Mouse (Mus musculus) CH12.LX (cell line): ENCODE data around the gene Col4a2. TPM values are rescaled to one million over a fixed set of nuclear protein-coding genes. Genes with fewer than 3 reads are reported as not detected.

Experiments used
- DNase-seq: peaks from one replicate; pipeline ENCODE4 v3.0.0-alpha.2; 2013; ENCODE audit errors: extremely low read depth
- H3K27ac ChIP-seq: 2 replicates; pipeline ENCODE4 v1.5.1; 2012; ENCODE audit warnings: low read depth, mild to moderate bottlenecking, control low read depth, moderate library complexity; ENCODE audit not compliant: insufficient read depth
- H3K27me3 ChIP-seq: replicated peaks from 2 replicates; pipeline ENCODE3; 2012; ENCODE audit warnings: inconsistent platforms
- H3K36me3 ChIP-seq, 2 experiments: replicated peaks in 1 of 2; 2 replicates each; pipeline versions ENCODE3 to v1.6.1; 2012; ENCODE audit warnings: inconsistent platforms in 1 of 2, low read length in 1 of 2, mild to moderate bottlenecking in 1 of 2, mixed read lengths in 1 of 2, moderate library complexity in 1 of 2; ENCODE audit not compliant: control insufficient read depth in 1 of 2, insufficient read depth in 1 of 2
- H3K4me1 ChIP-seq, 2 experiments: 2 replicates each; pipeline ENCODE4 v1.6.1; 2012; ENCODE audit warnings: inconsistent platforms in 1 of 2, moderate library complexity in 1 of 2; ENCODE audit not compliant: insufficient read depth in 2 of 2, control insufficient read depth in 1 of 2
- H3K4me2 ChIP-seq: 2 replicates; pipeline ENCODE4 v1.6.1; 2012; ENCODE audit warnings: low read depth, mild to moderate bottlenecking, control low read depth; ENCODE audit not compliant: poor library complexity, insufficient read depth, severe bottlenecking
- H3K4me3 ChIP-seq, 3 experiments: fragments of 150-350 bp in 1 of 3; sonication (generic) in 1 of 3; replicated peaks in 1 of 3; 2 replicates each; pipeline versions ENCODE3 to v1.5.1; 2011 to 2012; ENCODE audit warnings: low read depth in 2 of 3, low read length in 2 of 3, mild to moderate bottlenecking in 2 of 3, moderate library complexity in 2 of 3, control low read depth in 1 of 3, improper control_type of control experiment in 1 of 3, inconsistent platforms in 1 of 3, mixed read lengths in 1 of 3; ENCODE audit not compliant: poor library complexity in 1 of 3
- H3K79me2 ChIP-seq: replicated peaks from 2 replicates; pipeline ENCODE4 v1.6.1; 2012; ENCODE audit warnings: mild to moderate bottlenecking, moderate library complexity; ENCODE audit not compliant: control insufficient read depth, poor library complexity, insufficient read depth, severe bottlenecking; ENCODE audit errors: extremely low read depth
- H3K9ac ChIP-seq: 2 replicates; pipeline ENCODE4 v1.6.1; 2012; ENCODE audit warnings: low read depth, mild to moderate bottlenecking, control low read depth, moderate library complexity; ENCODE audit not compliant: insufficient read depth
- H3K9me3 ChIP-seq: replicated peaks from 2 replicates; pipeline ENCODE3; 2012; ENCODE audit warnings: low read length, inconsistent platforms, mixed read lengths
- BHLHE40 ChIP-seq: IDR thresholded peaks from 2 replicates; pipeline ENCODE4 v1.6.1; 2011; ENCODE audit warnings: mild to moderate bottlenecking, low read depth, low read length, improper control_type of control experiment
- ELF1 ChIP-seq: IDR thresholded peaks from 2 replicates; pipeline ENCODE4 v1.6.1; 2014; ENCODE audit warnings: low read depth, mild to moderate bottlenecking, inconsistent platforms, low read length, improper control_type of control experiment
- EP300 ChIP-seq: IDR thresholded peaks from 2 replicates; pipeline ENCODE4 v1.6.1; 2011; ENCODE audit warnings: low read length, improper control_type of control experiment
- ETS1 ChIP-seq: conservative IDR thresholded peaks from 2 replicates; pipeline ENCODE4 v1.6.1; 2012; ENCODE audit warnings: low read depth, mild to moderate bottlenecking, inconsistent platforms, low read length, improper control_type of control experiment, moderate library complexity
- HCFC1 ChIP-seq: IDR thresholded peaks from 2 replicates; pipeline ENCODE4 v1.6.1; 2012; ENCODE audit warnings: low read depth, mild to moderate bottlenecking, inconsistent platforms, low read length, improper control_type of control experiment
- IRF4 ChIP-seq: IDR thresholded peaks from 2 replicates; pipeline ENCODE4 v1.6.1; 2014; ENCODE audit warnings: low read depth, mild to moderate bottlenecking, inconsistent platforms, low read length, improper control_type of control experiment
- JUN ChIP-seq: IDR thresholded peaks from 2 replicates; pipeline ENCODE4 v1.6.1; 2011; ENCODE audit warnings: low read depth, mild to moderate bottlenecking, low read length, improper control_type of control experiment, moderate library complexity; ENCODE audit not compliant: insufficient read depth
- MAFK ChIP-seq: IDR thresholded peaks from 2 replicates; pipeline ENCODE4 v1.6.1; 2011; ENCODE audit warnings: low read length, improper control_type of control experiment; ENCODE audit not compliant: insufficient replicate concordance
- MAX ChIP-seq: IDR thresholded peaks from 2 replicates; pipeline ENCODE4 v1.6.1; 2011; ENCODE audit warnings: low read length, improper control_type of control experiment
- MAZ ChIP-seq: IDR thresholded peaks from 2 replicates; pipeline ENCODE4 v1.6.1; 2012; ENCODE audit warnings: low read depth, mild to moderate bottlenecking, inconsistent platforms, low read length, improper control_type of control experiment, moderate library complexity
- MEF2A ChIP-seq: IDR thresholded peaks from 2 replicates; pipeline ENCODE4 v1.6.1; 2014; ENCODE audit warnings: low read depth, mild to moderate bottlenecking, inconsistent platforms, low read length, improper control_type of control experiment, borderline replicate concordance
- MYC ChIP-seq: IDR thresholded peaks from 2 replicates; pipeline ENCODE4 v1.6.1; 2011; ENCODE audit warnings: low read depth, mild to moderate bottlenecking, improper control_type of control experiment, low read length
- PAX5 ChIP-seq: IDR thresholded peaks from 2 replicates; pipeline ENCODE4 v1.6.1; 2012; ENCODE audit warnings: low read length, inconsistent platforms, mixed read lengths
- POLR2A ChIP-seq: IDR thresholded peaks from 2 replicates; pipeline ENCODE4 v1.6.1; 2011; ENCODE audit warnings: low read depth, mild to moderate bottlenecking, improper control_type of control experiment, low read length
- RAD21 ChIP-seq: IDR thresholded peaks from 2 replicates; pipeline ENCODE4 v1.6.1; 2011; ENCODE audit warnings: low read depth, mild to moderate bottlenecking, low read length, improper control_type of control experiment, moderate library complexity
- SIN3A ChIP-seq: IDR thresholded peaks from 2 replicates; pipeline ENCODE4 v1.6.1; 2012; ENCODE audit warnings: low read length, improper control_type of control experiment, inconsistent platforms
- SMC3 ChIP-seq: IDR thresholded peaks from 2 replicates; pipeline ENCODE4 v1.6.1; 2011; ENCODE audit warnings: low read depth, low read length, improper control_type of control experiment
- UBTF ChIP-seq: IDR thresholded peaks from 2 replicates; pipeline ENCODE4 v1.6.1; 2012; ENCODE audit warnings: low read depth, mild to moderate bottlenecking, inconsistent platforms, low read length, improper control_type of control experiment, moderate library complexity
- ZC3H11A ChIP-seq: IDR thresholded peaks from 2 replicates; pipeline ENCODE4 v1.6.1; 2012; ENCODE audit warnings: low read depth, mild to moderate bottlenecking, inconsistent platforms, low read length, improper control_type of control experiment
- ZKSCAN1 ChIP-seq: IDR thresholded peaks from 2 replicates; pipeline ENCODE4 v1.6.1; 2012; ENCODE audit warnings: low read depth, inconsistent platforms, low read length, improper control_type of control experiment, borderline replicate concordance
- ZNF384 ChIP-seq: IDR thresholded peaks from 2 replicates; pipeline ENCODE4 v1.6.1; 2012; ENCODE audit warnings: low read depth, low read length, improper control_type of control experiment, inconsistent platforms
- dilution Hi-C: fragments of 300-500 bp; cut with MboI; formaldehyde crosslinking; loops from 2 replicates; pipeline ENCODE4 v1.14.3; 2020; ENCODE audit warnings: low sequenced_read_pairs; ENCODE audit not compliant: extremely low pct_unique_long_range_greater_than_20kb, extremely low pct_ligation_motif_present
- in situ Hi-C: fragments of 300-500 bp; cut with MboI; formaldehyde crosslinking; loops from 3 replicates; pipeline ENCODE4 v1.14.3; 2019; ENCODE audit warnings: low sequenced_read_pairs, low pct_ligation_motif_present, low pct_unique_long_range_greater_than_20kb, mixed read lengths
- polyA plus RNA-seq: library from polyadenylated mRNA; unstranded; fragments of >175 nt; gene quantifications from 2 replicates; pipeline ENCODE4 v1.2.1, GENCODE M21; 2012; ENCODE audit warnings: low read depth; ENCODE audit not compliant: insufficient read length
- total RNA-seq, 2 experiments: library from RNA; depleted of rRNA; stranded (reverse); fragments of 300-350 nt in 1 of 2; fragments of >200 nt in 1 of 2; gene quantifications; 2 replicates each; pipeline ENCODE4 v1.2.3; 2012 to 2014

The Col4a2 gene
- total and polyA plus RNA-seq, 3 experiments: 0.04 to 0.07 TPM; not detected in 1

DNA sequence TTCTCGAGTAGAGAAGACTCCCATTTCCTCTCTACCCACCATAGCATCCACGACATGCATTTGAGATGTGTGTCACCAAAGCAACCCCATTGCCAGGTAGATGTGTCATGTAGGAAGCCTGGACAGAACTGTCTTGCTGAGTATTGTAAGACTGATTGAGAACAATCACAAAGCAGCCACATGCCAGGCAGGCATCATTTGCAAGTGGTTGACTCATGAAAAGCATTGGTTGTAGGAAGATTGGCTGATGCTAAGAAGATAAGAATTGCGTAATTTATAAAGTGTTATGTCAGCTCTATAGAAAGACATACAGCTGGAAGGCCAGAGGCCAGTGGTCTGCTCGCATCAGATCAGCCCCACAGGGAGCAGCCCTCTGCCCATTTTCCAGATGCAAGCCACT, 22.6 kb downstream of the Col4a2 start:
- no peak overlapping the region for H3K27ac ChIP-seq
- H3K4me1 ChIP-seq: peaks cover 15 to 33% of the 10 kb centered on the region in 2 experiments
- no peaks in the 10 kb centered on the region for H3K36me3 ChIP-seq
- in situ Hi-C loops: no loop called here
- no peak overlapping the region for H3K4me2 ChIP-seq
- H3K27me3 ChIP-seq: peaks cover 10% of the 10 kb centered on the region
- no peak for TF ChIP-seq ELF1
- TF ChIP-seq MAZ: no peak
- no peak for TF ChIP-seq MEF2A
- TF ChIP-seq MAFK: no peak
- TF ChIP-seq SIN3A: no peak
- TF ChIP-seq IRF4: no peak
- TF ChIP-seq RAD21: no peak
- no peak for TF ChIP-seq POLR2A
- TF ChIP-seq ZKSCAN1: no peak
- no peak for TF ChIP-seq ZNF384
- no peak for TF ChIP-seq JUN
- no peak for TF ChIP-seq UBTF
- no peak for TF ChIP-seq SMC3
- no peak for TF ChIP-seq HCFC1
- no peak for TF ChIP-seq ETS1
- TF ChIP-seq EP300: no peak
- no peak for TF ChIP-seq MYC
- no peak for TF ChIP-seq BHLHE40
- no peak for TF ChIP-seq ZC3H11A
- no peak for TF ChIP-seq MAX
- TF ChIP-seq, all 38 proteins: peak for 0
- Histone ChIP-seq H3K9ac (no peak overlapping the region), H3K9me3 (peaks cover 3% of the 10 kb centered on the region), H3K79me2 (no peaks in the 10 kb centered on the region), H3K4me3 (no peak overlapping the region)
- dilution Hi-C loops: no loop called here
- no peak for DNase-seq

DNA sequence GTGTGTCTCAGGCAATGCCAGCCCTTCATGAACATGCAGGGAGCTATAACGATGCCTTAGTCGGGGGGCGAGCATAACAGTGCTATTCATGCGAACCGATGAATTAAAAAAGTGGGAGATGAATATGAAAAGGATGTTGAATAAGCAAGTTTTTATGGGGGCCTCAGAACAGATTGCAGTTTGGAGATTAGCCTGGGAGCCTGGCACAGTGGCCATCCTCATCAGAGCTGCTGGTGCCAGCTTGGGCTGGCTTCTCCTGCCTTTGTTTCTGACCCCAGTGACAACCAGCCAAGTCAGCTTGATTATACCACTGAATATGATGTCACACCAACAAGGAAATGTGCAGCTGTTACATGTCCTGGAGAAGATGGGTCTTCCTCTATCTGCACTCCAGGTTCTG, 23.7 kb downstream of the Col4a2 start:
- no peaks in the 10 kb centered on the region for H3K79me2 ChIP-seq
- peaks cover 22 to 36% of the 10 kb centered on the region in 2 experiments for H3K4me1 ChIP-seq
- TF ChIP-seq BHLHE40 (no peak), ELF1 (no peak), PAX5 (no peak)
- TF ChIP-seq, all 38 proteins: peak for 0
- peaks cover 12% of the 10 kb centered on the region for H3K27me3 ChIP-seq
- no peak for DNase-seq
- H3K9me3 ChIP-seq: peaks cover 3% of the 10 kb centered on the region
- H3K4me3 ChIP-seq: no peak overlapping the region
- H3K36me3 ChIP-seq: no peaks in the 10 kb centered on the region
- dilution Hi-C loops: no loop called here
- in situ Hi-C loops: no loop called here
- no peak overlapping the region for H3K4me2 ChIP-seq
- H3K27ac ChIP-seq: no peak overlapping the region
- H3K9ac ChIP-seq: no peak overlapping the region
